Mouse (Mus musculus): Measurements from ENCODE around the gene Spdl1.
"Not testable (repeated sequence)": the region's sequence is repeated elsewhere in the genome, so short reads cannot be mapped to it uniquely, and the experiment has no call there.

The Spdl1 gene

DNA sequence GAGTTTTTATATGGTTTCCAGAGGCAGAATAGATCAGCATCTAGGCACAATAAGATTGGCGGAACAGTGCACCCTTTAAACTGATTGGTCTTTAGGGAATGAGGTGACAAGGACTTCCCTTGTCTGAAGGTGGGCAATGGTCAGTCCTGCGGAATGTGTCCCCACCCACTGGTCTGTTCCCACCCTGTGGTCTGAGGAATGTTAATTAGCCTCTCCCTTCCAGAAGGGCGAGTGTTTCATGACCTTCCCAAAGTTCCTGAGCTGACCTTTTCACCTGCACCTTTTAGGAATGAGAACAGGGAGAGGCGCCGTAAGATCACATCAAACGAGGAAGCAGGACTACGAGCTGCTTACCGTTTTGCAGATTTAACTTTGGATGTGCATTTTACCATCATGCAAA lies 35.4 kb downstream of the Spdl1 start:
- not testable (repeated sequence) for DNase-seq

- DNase-seq: no peak
Observed at GRCm38 (mm10) chr11:34796097-34796496, 37.3 kb downstream of the Spdl1 start.

DNA sequence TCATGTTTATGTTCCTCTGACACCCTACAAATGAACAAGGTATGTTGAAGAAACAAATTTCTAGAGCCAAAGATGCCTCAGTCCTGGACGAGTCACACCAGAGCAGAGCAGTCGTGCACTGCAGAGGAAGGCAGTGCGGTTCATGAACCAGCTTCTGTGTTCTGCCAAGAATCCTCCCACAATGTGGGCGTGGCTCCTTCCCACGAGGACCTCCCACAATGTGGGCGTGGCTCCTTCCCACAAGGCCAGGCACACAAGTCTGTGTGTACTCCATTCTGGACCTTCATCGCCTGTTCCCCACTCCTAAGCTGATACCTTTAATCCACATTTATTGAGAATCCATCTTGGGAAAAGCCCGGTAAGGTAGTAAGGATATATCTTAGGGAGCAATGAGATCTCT lies 41.6 kb downstream of the Spdl1 start:
- DNase-seq: no peak

- no peak for DNase-seq
Observed at GRCm38 (mm10) chr11:34784864-34785263, 48.6 kb downstream of the Spdl1 start.

DNA sequence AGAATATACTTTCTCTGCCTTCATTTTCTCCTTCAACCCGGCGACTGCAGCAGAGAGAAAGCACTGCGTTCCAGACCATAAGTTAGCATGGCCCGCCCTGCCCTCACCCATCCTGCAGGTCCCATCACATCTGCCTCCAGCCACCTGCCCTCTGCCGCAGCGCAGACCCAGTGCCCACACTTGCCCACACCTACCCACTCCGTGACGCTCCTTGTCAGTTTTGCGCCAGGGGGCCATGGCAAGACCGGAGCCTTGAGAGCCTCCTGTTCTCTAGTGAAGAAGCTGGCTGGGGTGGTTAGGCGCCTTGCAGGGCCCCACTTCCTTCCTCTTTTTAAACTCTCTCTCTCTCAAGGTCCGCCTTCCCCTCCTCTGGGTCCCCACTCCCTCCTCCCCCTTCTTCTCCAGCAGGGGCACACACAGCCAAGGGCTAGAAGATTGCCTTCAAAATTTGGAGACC lies 49.8 kb downstream of the Spdl1 start, which contains the start of gene Dock2:
Dock2 (minus strand) TSS at position 306 of the 457 bp plus-strand sequence.
- no peak for DNase-seq

DNA sequence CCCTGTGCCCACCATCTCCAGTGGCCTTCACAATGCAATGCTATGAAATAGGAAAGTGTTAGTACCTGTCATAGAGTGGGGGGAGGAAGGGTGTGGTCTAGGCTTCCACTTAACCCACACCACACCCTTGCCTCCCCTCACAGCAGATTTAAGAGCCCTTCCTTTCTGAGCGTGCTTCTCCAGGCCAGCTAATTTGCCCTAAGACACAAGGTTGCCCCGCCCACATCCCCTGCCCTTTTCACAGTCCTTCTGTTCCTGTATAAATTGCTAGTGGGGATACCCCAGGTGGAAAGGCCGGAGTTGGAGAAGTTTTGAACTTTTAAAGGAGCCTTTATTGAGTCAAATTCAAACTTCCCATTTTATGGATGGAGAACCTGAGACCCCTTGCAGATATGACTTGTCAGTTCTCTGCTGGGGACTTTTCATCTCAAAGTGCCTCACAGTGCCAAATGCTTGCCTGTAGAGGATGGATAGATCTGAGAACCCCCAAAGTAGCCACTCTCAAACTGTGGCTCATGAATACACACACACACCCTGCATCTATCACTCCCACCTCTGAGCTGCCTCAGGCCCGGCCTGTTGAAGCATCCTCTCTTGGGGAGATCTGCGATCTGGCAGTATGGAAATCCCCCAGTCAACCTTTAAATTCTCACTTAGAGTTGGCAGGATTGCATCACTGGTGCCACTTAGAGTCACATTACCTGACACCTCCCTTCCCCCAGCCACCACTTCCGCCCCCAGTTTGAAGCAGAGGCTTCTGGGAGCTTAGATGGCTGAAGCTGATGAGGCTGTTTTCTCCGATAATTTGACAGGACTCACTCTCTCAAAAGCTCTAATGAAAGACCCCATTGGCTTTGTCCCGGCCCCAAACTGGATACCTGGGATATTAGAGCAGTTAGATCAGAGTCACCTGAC lies 50.7 kb downstream of the Spdl1 start:
- DNase-seq: no peak

GRCm38 (mm10) chr11:34780786-34781185 lies 52.7 kb downstream of the Spdl1 start:
- DNase-seq: no peak

DNA sequence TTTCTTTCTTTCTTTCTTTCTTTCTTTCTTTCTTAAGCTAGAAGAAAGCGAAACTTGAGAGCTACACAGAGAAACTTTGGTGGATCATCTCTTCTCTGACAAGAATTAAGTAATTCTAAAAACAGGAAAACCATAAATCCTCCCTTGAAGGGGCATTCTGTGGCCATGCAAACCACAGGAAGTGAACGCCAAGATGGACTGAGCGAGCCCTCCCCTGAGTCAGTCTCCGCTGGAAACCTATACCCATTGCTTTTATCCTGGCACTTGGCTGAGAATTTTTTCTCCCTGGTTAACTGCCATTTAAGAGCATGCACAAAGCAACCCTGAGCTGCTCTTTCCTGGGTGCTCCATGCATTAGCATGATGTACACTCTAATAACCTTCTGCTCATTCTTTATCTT lies 53.5 kb downstream of the Spdl1 start:
- DNase-seq: no peak

DNA sequence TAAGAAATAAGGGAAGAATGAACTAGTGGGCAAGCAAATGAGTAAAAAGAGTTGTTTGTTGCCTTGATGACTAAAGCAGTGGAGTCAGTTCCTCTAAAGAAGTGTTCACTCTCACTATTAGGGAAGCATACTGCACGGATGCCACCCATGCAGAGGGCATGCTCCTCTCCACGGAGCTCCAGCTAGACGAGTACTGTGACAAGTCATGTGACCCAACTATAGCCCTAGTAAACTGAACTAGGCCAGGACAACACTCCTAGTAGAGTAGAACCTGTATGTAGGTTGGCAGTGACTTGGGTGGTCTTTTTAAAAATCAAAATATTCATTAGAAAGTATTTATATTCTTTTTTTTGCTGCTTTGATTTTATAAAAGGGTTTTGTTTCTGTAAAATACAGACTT lies 55.1 kb downstream of the Spdl1 start:
- DNase-seq: no peak

DNA sequence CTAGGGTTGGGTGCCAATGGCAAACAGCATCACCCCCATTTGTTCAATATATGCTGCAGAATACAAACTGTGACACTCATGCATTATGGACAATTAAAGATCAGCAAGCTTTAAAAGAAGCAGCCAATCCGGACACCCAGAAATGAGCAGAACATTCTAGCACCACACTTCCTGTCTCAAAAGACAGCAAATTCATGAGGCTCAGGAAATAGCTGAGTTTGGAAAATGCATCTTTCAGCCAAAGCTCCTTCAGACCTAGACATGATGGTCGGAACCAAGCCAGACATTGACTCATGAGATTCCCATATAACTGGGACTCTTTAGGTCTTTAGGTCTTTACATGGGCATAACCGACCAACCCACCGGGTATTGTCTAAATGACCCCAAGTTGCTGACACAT lies 55.9 kb downstream of the Spdl1 start:
- DNase-seq: no peak

DNA sequence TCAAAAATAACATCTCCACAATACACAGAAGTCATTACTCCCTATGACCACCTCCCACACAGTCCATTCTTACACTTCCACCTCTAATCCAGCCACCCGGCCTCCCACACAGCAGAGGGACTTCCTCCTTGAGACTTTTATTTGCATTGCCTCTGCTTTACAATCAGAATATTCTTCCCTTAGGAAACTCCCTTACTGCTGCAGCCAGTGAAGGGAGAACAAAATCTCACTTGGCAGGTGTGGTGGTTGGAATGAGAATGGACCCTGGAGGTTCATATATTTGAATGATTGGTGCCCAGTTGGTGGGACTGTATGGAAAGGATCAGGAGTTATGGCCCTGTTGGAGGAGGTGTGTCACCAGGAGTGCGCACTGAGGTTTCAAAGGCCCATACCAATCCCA lies 57.4 kb downstream of the Spdl1 start:
- DNase-seq: no peak

DNA sequence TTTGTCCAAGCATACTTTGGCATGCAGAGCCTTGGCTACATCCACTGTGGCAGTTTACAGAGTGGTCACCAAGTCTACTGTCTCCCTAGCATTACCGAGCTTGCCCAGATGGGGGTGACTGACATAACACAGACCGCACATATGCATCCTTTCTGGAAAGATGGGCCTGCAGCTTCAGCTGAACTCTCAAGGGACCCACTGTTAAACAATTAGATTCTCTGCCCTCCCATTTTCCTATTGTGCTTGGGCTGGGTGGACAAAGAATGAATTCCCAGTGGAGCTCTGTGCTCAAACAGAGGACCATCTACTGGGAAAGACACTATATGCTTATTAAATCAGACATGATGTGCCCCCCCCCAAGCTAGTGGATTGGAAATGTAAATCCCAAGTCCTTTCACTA lies 58.8 kb downstream of the Spdl1 start:
- no peak for DNase-seq

DNA sequence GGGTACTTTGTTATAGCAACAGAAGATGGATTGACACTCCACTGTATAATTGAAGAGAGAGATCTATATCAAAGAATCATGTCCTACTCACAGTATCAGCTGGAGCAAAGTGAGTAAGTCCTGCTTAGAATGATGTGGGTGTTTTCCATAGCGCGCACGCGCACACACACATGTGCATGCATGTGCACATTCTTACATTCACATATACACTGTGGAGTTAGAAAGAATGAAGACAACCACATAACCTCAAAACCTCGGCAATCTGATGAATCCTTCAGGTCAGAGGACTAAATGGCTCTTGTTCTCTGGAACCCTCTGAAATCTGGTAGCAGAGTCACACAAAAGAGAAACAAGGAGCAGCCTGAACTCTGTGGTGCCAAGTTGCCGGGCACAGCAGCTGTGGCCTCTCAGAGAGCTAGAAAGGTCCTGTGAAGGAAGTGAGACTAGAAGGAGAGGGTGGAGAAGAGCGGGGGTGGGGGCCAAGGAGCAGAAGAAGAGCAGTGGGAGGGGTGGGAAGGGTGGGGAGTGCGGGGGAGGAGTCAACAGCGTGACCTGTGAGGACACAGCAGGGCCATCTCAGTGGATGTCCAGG lies 60.0 kb downstream of the Spdl1 start:
- DNase-seq: no peak

DNA sequence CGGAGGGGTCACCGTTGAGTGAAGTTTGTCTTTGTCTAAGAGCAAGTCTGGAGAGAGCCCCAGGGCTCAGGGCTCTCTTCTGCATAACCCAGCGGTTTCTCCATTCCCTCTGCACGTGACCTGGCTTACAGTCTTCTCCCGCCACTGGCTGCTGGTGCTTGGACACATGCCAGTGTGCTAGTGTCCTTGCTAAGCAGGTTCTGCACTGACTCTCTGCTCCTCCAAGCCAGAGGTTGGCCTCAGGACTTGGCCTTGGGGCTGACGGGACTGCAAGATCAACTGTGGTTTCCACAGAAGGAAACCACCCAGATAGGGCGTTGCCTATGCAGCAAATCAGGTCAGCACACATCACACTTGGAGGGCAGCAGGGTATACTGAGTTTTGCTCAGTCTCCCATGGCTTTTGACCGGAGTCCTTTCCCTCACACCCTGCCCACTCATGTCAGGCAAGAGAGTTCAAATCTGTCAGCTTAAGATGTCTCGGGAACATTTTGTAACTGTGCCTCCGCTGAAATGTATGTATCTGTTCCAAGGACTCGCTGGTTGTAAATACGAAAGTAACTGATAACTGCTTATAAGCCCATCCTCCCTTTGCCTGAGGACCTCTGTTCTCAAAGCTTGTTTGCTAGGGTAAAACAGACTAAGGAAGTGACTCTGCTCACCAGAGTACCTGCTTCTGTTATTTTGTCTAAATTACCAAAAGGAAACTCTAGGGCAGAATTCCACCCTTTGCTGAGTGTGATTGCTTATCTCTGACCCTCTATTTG lies 62.0 kb downstream of the Spdl1 start:
- DNase-seq: peak; percentile 36 to 51

GRCm38 (mm10) chr11:34770666-34771065 lies 62.8 kb downstream of the Spdl1 start:
- DNase-seq: no peak

GRCm38 (mm10) chr11:34769946-34770345 lies 63.5 kb downstream of the Spdl1 start:
- DNase-seq: no peak

GRCm38 (mm10) chr11:34769396-34769795 lies 64.0 kb downstream of the Spdl1 start:
- DNase-seq: no peak

GRCm38 (mm10) chr11:34763739-34764361 lies 69.6 kb downstream of the Spdl1 start:
- DNase-seq: no peak

DNA sequence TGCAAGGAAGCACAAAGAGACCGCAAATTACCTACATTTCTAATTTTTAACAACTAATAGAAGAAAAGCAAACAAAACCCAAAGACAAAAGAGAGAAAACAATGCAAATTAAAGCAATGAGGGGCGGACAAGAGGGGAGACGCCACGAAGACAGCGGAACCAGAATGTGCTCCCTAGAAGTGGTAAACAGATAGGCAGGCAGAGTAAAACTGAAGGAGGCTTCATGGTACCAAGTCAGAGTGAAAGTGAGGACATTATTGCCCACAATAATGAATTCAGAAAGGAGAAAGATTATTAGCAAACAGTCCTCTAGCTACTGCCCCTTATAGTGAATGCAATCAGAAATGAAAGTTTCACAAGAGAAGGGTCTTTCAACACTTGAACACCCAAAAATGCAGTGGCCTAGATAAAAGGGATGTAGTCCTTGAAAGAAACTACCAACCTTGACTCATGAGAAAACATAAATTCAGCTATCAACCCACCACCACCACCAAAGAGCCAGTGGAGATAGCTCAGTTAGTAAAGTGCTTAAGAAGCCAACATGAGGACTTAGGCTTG lies 70.8 kb downstream of the Spdl1 start:
- DNase-seq: no peak

DNA sequence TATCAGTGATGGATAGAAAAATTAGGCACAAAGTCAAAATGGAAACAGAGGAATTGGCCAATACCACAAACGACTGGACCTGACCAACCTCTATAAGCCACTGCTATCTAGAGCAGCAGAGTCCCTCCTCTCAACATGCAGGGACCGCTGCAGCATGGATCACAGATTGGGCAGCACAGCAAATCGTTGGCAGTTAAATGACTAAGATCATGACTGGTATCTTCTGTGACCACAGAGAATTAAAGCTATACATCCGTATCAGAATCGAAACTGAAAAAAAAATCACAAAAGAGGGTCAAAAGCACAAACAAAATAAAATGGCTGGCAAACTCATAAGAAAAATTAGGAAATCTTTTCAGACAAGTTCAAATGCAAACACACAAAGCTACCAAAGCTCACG lies 71.3 kb downstream of the Spdl1 start:
- no peak for DNase-seq

DNA sequence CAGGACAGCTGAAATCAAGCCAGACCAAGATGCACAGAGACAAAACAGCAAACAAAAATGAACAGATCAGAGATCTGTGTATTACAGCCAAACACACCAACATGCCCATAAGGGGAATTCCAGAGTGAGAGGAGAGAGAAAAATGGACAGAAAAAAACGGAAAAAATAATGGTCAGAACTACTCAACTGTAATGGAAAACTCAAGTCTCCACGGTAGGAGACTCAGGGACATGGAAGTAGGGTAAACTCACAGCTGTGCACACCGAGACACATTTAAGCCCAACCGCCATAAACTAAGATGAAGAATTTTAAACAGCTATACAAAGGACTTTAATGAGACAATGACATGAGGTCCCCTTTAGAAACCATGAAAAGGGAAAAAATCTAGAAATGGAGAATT lies 73.9 kb downstream of the Spdl1 start:
- DNase-seq: no peak
